Mouse (Mus musculus) left cerebral cortex, postnatal 4 days (tissue): ENCODE data around the gene Trmt2a. TPM values are rescaled to one million over a fixed set of nuclear protein-coding genes. Genes with fewer than 3 reads are reported as not detected.
A peak's percentile ranks its signal among the peaks of the same experiment; 100 is the strongest.

Experiments
- DNase-seq: peaks from one replicate; pipeline ENCODE4 v3.0.0-alpha.2; 2022
- intact Hi-C: fragments of 180-260 bp; cut with DNase I; formaldehyde crosslinking; loops from one replicate; pipeline ENCODE4 v1.15.1; 2025
- total RNA-seq, 2 experiments: library from RNA; stranded (reverse); gene quantifications; 2 replicates each; pipeline ENCODE4 v1.2.3; 2021

The Trmt2a gene
- total RNA-seq, 2 experiments from 2014 or later: 59.3 to 62.3 TPM

DNA sequence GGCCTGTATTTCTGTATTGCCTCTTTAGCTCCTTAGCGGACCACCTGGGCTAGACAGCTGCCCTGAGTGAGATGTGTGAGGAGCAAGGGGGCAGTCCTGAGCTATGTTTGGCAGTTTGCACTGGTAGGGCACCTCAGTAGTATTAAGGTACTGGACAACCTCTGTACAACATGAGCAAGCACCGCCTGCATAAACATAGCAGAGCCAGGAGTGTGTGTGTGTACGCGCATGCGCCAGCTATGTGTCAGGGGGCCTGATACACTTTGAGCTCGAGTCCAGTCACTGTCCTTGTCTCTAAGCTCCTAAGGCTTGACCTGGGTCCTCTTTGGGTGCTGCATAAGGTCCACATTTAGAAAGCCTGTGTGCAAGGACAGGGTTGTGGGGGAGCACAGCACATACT lies 17.9 kb upstream of the Trmt2a start:
- intact Hi-C loops: no loop called here
- DNase-seq: no peak

GRCm38 (mm10) chr16:18231047-18231446 lies 17.4 kb upstream of the Trmt2a start:
- intact Hi-C loops: no loop called here
- DNase-seq: no peak

GRCm38 (mm10) chr16:18231451-18231850 lies 17.0 kb upstream of the Trmt2a start:
- intact Hi-C loops: no loop called here

DNA sequence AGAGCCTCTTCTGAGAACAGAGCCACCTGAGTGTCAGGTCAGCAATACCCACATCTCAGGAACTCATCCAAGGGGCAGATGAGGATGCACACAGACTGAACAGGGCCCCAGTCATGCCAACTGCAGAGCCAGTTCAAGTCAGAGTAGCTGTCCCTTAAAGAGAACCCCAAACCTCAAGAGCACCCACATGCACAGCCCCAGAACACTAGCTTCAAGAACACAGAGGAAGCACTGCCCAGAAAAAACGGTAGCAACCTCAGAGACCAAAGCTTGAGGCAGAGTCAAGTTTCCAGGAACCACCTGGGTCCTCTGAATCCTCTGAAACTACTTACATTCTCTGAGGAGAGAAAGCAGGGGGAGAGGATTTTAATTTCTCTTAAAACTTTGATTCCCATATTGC lies 15.0 kb upstream of the Trmt2a start:
- intact Hi-C loops: no loop called here
- no peak for DNase-seq

More at GRCm38 (mm10) chr16:18231451-18231850, 17.0 kb upstream of the Trmt2a start:
- no peak for DNase-seq

- DNase-seq: no peak
- intact Hi-C loops: no loop called here
Observed at GRCm38 (mm10) chr16:18233919-18234670, 14.4 kb upstream of the Trmt2a start.

- intact Hi-C loops: no loop called here
- DNase-seq: peak; percentile 77
Observed at GRCm38 (mm10) chr16:18234671-18235388, 13.6 kb upstream of the Trmt2a start, which contains the start of gene Zdhhc8. Gene Zdhhc8, minus strand, starts transcription at chr16:18235136.

GRCm38 (mm10) chr16:18235389-18236065 lies 13.0 kb upstream of the Trmt2a start:
- intact Hi-C loops: no loop called here
- DNase-seq: peak; percentile 73

DNA sequence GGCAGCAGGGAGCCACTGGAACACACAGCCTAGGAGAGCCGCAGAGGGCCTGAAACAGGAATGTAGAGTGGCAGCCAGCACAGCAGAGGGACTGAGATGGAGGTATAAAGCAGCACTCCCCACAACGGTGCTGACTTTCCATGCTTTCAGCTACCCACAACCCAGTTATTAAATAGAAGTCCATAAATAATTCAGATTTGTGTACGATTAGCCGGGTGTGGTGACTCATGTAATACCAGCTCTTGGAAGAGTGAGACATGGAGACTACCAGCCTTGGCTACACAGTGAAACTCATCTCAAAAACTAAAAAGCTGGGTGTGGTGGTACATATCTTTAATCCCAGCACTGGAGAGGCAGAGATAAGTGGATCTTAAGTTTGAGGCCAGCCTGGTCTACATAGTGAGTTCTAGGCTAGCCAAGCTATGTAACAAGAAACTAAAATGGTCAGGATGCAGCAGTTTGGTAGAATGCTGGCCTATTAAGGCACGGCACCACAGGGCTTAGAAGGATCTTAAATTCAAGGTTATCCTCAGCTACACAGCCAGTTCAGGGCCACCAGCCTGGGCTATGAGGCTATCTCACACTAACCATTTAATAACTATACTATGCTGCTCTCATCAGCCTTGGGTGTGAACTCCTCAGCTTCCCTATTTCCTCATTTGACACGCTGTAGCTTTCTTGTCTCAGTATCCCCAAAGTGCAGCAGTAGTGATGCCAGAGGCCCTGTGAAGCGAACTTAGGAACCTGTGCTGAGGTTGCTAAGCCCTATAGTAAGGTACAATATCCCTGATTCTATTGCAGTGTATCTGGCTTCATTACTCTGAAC lies 11.6 kb upstream of the Trmt2a start:
- no peak for DNase-seq
- intact Hi-C loops: no loop called here

- no peak for DNase-seq
- intact Hi-C loops: no loop called here
Observed at GRCm38 (mm10) chr16:18241581-18241980, 6.9 kb upstream of the Trmt2a start.

- no peak for DNase-seq
- intact Hi-C loops: no loop called here
Observed at GRCm38 (mm10) chr16:18247521-18248399, 719 bp upstream of the Trmt2a start.

DNA sequence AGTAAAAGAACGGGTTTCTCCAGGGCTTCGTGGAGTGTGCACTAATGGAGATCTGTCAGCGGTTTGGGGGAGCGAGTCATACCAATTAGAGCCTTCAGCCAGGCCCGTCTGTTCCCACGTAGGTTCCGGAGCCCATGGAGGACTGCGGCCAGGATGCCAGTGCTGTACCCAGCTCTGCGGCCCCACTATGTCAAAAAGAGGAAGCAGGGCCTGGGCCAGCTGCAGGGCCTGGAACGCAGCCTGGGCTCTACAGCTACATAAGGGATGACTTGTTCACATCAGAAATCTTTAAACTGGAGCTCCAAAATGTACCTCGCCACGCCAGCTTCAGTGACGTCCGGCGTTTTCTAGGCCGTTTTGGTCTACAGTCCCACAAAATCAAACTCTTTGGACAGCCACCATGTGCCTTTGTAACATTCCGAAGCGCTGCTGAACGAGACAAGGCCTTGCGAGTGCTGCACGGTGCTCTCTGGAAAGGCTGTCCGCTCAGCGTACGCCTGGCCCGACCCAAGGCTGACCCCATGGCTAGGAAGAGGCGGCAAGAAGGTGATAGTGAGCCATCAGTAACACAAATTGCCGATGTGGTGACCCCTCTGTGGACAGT lies 987 bp downstream of the Trmt2a start:
- intact Hi-C loops: no loop called here
- DNase-seq: peak; percentile 40

DNA sequence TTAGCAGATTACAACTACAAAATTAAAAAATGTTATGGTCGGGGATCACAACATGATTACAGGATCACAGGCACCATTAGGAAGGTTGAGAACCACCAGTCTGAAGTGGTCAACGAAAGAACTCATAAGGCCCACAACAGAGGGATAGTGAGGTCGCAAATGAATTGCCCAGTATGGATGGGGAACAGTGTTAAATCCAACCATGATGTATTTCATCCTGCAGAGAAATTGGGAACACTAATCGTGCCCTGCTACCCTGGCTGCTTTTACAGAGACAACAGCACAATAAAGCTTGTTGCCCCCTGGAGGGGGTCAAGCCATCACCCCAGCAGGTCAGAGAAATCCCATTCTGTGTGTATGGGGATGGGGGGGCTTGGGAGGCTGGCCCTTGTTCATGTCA lies 1.8 kb downstream of the Trmt2a start:
- no peak for DNase-seq
- intact Hi-C loops: loop anchor here (5.0 kb wide), 1 partner anchor 37 kb away; the partner anchor contains the start of gene Dgcr8

DNA sequence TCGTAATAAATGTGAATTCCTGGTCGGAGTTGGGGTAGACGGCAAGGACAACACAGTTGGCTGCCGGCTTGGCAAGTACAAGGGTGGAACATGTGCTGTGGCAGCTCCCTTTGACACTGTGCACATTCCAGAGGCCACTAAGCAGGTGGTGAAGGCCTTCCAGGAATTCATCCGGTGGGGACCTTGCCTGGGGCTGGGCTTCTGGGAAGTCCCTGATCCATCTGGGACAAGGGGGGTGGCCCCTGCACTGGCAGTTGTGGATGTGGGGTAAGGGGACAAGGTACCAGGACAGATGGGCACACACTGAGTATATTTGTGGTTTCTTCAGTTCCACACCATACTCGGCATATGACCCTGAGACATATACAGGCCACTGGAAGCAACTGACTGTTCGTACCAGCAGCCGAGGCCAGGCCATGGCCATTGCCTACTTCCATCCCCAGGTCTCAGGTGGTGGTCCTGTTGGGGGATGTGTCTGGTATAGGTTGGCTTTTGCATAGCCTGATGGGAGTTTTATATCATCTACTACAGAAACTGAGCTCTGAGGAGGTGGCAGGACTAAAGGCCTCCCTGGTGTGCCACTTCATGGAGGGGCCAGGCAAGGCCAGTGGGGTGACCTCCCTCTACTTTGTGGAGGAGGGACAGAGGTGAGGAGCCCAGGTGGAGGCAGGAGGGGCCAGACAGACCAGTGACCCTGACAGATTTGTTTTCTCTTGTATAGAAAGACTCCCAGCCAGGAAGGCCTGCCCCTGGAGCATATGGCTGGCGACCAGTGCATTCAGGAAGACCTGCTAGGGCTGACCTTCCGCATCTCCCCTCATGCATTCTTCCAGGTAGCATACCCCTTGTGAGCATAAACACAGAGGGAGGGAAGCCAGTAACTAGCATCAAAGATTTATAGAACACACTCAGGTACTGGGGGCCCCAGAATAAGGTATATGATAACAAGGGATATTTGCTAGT lies 2.6 kb downstream of the Trmt2a start:
- intact Hi-C loops: loop anchor here (5.0 kb wide), 1 partner anchor 36 kb away; the partner anchor contains the start of gene Dgcr8
- no peak for DNase-seq

DNA sequence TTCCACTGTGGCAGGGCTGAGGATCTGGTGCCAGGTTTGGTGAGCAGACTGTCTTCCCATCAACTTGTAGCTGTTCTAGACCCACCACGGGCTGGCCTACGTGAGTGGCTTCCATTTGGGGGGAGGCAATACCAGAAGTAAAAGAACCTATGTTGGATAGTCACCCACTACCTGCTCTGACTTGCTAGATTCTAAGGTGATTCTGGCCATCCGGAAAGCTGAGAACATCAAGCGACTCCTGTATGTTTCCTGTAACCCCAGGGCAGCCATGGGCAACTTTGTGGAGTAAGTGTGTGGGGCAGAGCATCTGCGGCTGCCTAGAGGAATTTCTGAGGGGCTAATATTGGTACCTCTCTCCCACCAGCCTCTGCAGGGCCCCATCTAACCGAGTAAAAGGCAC lies 4.3 kb downstream of the Trmt2a start:
- intact Hi-C loops: loop anchor here (5.0 kb wide), 1 partner anchor 35 kb away; the partner anchor contains the start of gene Dgcr8
- no peak for DNase-seq

- no peak for DNase-seq
- intact Hi-C loops: loop anchor here (5.0 kb wide), 1 partner anchor 33 kb away; the partner anchor contains the start of gene Dgcr8
Observed at GRCm38 (mm10) chr16:18253866-18254265, 5.4 kb downstream of the Trmt2a start.

DNA sequence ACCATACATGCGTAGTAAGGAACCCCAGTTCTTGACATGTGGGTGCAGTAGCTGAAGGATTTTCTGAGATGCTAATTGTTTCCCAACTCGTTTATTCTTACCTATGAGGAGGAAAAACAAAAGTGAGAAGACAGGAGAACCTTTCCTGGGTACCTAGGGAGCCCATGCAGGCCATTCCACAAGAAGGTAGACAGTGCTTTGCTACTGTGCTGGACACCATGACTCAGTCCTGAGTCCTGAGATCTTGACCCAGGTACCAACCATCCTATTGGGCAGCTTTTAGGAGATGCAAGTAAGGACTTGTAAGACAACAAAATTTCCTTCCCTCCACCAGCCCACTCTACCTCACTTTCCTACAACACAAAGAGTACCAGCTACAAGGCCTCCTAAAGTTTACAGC lies 9.7 kb downstream of the Trmt2a start, which contains the start of gene Gm49776:
TSS of gene Gm49776 (minus strand) at position 101 of the 400 bp plus-strand sequence.
- DNase-seq: no peak
- intact Hi-C loops: no loop called here

- no peak for DNase-seq
- intact Hi-C loops: no loop called here
Observed at GRCm38 (mm10) chr16:18265024-18265423, 16.5 kb downstream of the Trmt2a start.

DNA sequence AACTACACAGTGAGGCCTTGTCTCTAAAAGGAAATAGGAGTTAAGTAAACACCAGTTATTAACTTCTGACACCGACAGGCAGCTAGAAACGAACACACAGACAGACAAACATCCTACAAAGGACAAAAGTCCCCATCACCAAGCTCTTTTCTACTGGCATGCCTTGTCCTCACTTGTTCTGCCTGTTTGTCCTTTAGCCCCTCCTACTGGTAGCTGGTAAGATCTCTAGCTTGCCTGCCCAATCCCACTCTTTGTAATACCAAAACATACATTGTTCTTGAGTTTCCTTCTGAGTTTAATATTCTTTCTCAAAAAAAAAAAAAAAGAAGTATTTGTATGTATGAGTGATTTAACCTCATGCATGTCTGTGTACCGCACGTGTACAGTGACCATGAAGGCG lies 19.7 kb downstream of the Trmt2a start:
- intact Hi-C loops: no loop called here

More for the DNA sequence above, 19.7 kb downstream of the Trmt2a start:
- DNase-seq: no peak
